ENCODE assay signal across 12 mouse cellular contexts in the genomic region with DNA sequence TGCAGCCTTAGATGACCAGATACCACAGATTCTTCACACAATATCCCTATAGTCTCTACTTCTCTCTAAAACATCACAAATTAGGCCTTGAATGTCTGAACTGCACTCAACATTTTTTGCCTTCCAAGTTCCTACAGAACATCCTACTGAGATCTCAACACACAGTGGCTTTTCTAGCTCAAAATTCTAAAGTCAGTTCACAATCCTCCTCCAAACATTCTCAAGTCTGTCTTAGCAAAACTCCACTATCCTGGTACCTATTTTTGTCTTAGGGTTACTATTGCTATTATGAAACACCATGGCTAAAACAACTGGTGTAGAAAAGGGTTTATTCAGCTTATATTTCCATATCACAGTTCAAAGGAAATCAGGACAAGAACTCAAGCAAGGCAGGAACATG.
"Had no signal": no experiment of that assay in that cellular context is flagged by ENCODE, and none has a peak within 500 bp of the region (broad histone marks: within the 10 kb centered on the region; RNA-seq: fewer than 3 reads in every experiment).

No protein-coding gene starts in this region.

- DNase-seq: retina, postnatal 1 day; right cerebral cortex, adult 18-20 months; right cerebral cortex, postnatal 14 days; right cerebral cortex, postnatal 25 days; right cerebral cortex, postnatal 4 days; spleen, adult 18-20 months; thymus, adult 18-20 months; thymus, adult 2 months; thymus, postnatal 14 days; thymus, postnatal 25 days; thymus, postnatal 36 days; thymus, postnatal 4 days had no signal
